ENCODE assay signal across 8 mouse cellular contexts in genomic region chr7:127895442-127895841, GRCm38 (mm10). TPM values are rescaled to one million over a fixed set of nuclear protein-coding genes. Genes with fewer than 3 reads are reported as not detected.
DNase-seq lines count a peak whose midpoint lies in the region; ATAC-seq and TF ChIP-seq lines count a peak whose summit lies in the region.

Gene Gm21974, minus strand, starts transcription at chr7:127895454.
Gene Vkorc1, minus strand, starts transcription at chr7:127895617.

- H3K27ac ChIP-seq in cerebellum, adult 2 months (ENCODE audit: insufficient read depth, low read length), result peak within 1 kb of the TSS; percentile 3; the same call in 1 of the 2 replicates
- peak within 1 kb of the TSS; percentile 80 for H3K27ac ChIP-seq in forebrain, postnatal 0 days (ENCODE audit: low read depth, low read length)
- peak within 1 kb of the TSS; percentile 86 for H3K27ac ChIP-seq in layer of hippocampus, adult 2 months
- H3K27ac ChIP-seq in neural tube, embryonic 15.5 days (replicated peaks), result peak within 1 kb of the TSS; percentile 75

- peak; percentile 96 for DNase-seq in MEL-GATA-1-ER (ENCODE audit: extremely low read depth, low read depth)
- peak; percentile 97 to 98 for DNase-seq in cerebellum, adult 2 months
- peak; percentile 95 for DNase-seq in forebrain, postnatal 0 days
- DNase-seq in heart, postnatal 4 days, result peak; percentile 95
- DNase-seq in layer of hippocampus, adult 2 months (ENCODE audit: low spot score in 2 of 2), result peak; percentile 92 to 96
- DNase-seq in lung, adult 2 months, result peak; percentile 92
- DNase-seq in testis, postnatal 10 days (ENCODE audit: low spot score), result peak; percentile 97

- peak within 1 kb of the TSS; percentile 66 for H3K4me3 ChIP-seq in cerebellum, adult 2 months (replicated peaks; ENCODE audit: insufficient read depth, low read depth, low read length)
- H3K4me3 ChIP-seq in forebrain, postnatal 0 days (ENCODE audit: low read depth, low read length), result peak within 1 kb of the TSS; percentile 61
- peak within 1 kb of the TSS; percentile 65 for H3K4me3 ChIP-seq in layer of hippocampus, adult 2 months
- H3K4me3 ChIP-seq in lung, adult 2 months (replicated peaks; ENCODE audit: extremely low read depth, low read depth, low read length), result peak within 1 kb of the TSS; percentile 78
- peak within 1 kb of the TSS; percentile 61 for H3K4me3 ChIP-seq in neural tube, embryonic 15.5 days (replicated peaks)

- H3K27me3 ChIP-seq in cerebellum, adult 2 months (ENCODE audit: control insufficient read depth, insufficient read depth, low read length), result no peaks in the 10 kb centered on the region
- no peaks in the 10 kb centered on the region for H3K27me3 ChIP-seq in forebrain, postnatal 0 days (ENCODE audit: insufficient read depth, low read length)
- no peaks in the 10 kb centered on the region for H3K27me3 ChIP-seq in neural tube, embryonic 15.5 days (replicated peaks)

- TF ChIP-seq CTCF in cerebellum, adult 2 months (IDR thresholded peaks at IDR 0.05; ENCODE audit: borderline replicate concordance, insufficient read depth, low read depth, low read length), result peak; percentile 53; the same call in 1 of the 2 replicates
- peak; percentile 57 for TF ChIP-seq CTCF in forebrain, postnatal 0 days (IDR thresholded peaks at IDR 0.05; ENCODE audit: low read depth)
- TF ChIP-seq CTCF in layer of hippocampus, adult 2 months (conservative IDR thresholded peaks at IDR 0.05), result peak; percentile 54
- peak; percentile 29; the same call in 1 of the 2 replicates for TF ChIP-seq CTCF in lung, adult 2 months (IDR thresholded peaks at IDR 0.05; ENCODE audit: insufficient read depth, low read length)

- H3K36me3 ChIP-seq in forebrain, postnatal 0 days (ENCODE audit: insufficient read depth), result peaks cover 15% of the 10 kb centered on the region; the same call in 1 of the 2 replicates
- H3K36me3 ChIP-seq in neural tube, embryonic 15.5 days, result peaks cover 21% of the 10 kb centered on the region

- H3K9me3 ChIP-seq in forebrain, postnatal 0 days (ENCODE audit: low read length), result no peaks in the 10 kb centered on the region
- no peaks in the 10 kb centered on the region for H3K9me3 ChIP-seq in neural tube, embryonic 15.5 days (replicated peaks)

- WGBS in cerebellum, adult 2 months, result under 1% methylated on average over 26 of the region's 26 CpGs
- WGBS in forebrain, postnatal 0 days, result under 1% methylated on average over 26 of the region's 26 CpGs
- under 1% methylated on average over 26 of the region's 26 CpGs for WGBS in lung, adult 2 months
- WGBS in neural tube, embryonic 15.5 days, result under 1% methylated on average over 26 of the region's 26 CpGs

- H3K4me2 ChIP-seq in forebrain, postnatal 0 days (ENCODE audit: low read depth), result peak within 1 kb of the TSS; percentile 71
- peak within 1 kb of the TSS; percentile 72 for H3K4me2 ChIP-seq in neural tube, embryonic 15.5 days

- peak within 1 kb of the TSS; percentile 67 for H3K9ac ChIP-seq in forebrain, postnatal 0 days
- H3K9ac ChIP-seq in neural tube, embryonic 15.5 days (replicated peaks), result peak within 1 kb of the TSS; percentile 56

- H3K4me1 ChIP-seq in cerebellum, adult 2 months (ENCODE audit: control insufficient read depth, insufficient read depth, low read length), result peaks cover 4% of the 10 kb centered on the region; the same call in 1 of the 2 replicates
- H3K4me1 ChIP-seq in forebrain, postnatal 0 days (ENCODE audit: insufficient read depth), result peaks cover 6% of the 10 kb centered on the region; the same call in 1 of the 2 replicates
- no peaks in the 10 kb centered on the region; the same call in 1 of the 2 replicates for H3K4me1 ChIP-seq in lung, adult 2 months (ENCODE audit: control insufficient read depth, insufficient read depth, low read length)
- peaks cover 13% of the 10 kb centered on the region for H3K4me1 ChIP-seq in neural tube, embryonic 15.5 days

- peak; percentile 99 for ATAC-seq in forebrain, postnatal 0 days
- peak; percentile 97 for ATAC-seq in neural tube, embryonic 15.5 days (ENCODE audit: low FRiP score)

- TF ChIP-seq POLR2A in cerebellum, adult 2 months (IDR thresholded peaks at IDR 0.05; ENCODE audit: borderline replicate concordance, insufficient read depth, low read length), result peak; percentile 86
- peak; percentile 73; the same call in 1 of the 2 replicates for TF ChIP-seq POLR2A in lung, adult 2 months (IDR thresholded peaks at IDR 0.05; ENCODE audit: borderline replicate concordance, extremely low read depth, low read depth, low read length)

RNA-seq across cellular contexts. Expression of gene Gm21974, which starts in this region (rescaled TPM):
- polyA plus RNA-seq in cerebellum, adult 2 months (2012; rRNA removed), result not detected in 2 replicates
- not detected in 2 replicates for total RNA-seq in forebrain, postnatal 0 days (2014; rRNA removed)
- not detected in 2 replicates for polyA plus RNA-seq in forebrain, postnatal 0 days (2015; fragmentation: Nextera tagmentation; extraction: Ambion mirVana)
- not detected for total RNA-seq in heart, postnatal 4 days (2021)
- not detected for total RNA-seq in layer of hippocampus, adult 2 months (2021)
- polyA plus RNA-seq in lung, adult 2 months (2012; rRNA removed), result not detected in 2 replicates
- not detected in 2 replicates for polyA plus RNA-seq in neural tube, embryonic 15.5 days (2015; fragmentation: Nextera tagmentation; extraction: Ambion mirVana)

RNA-seq across cellular contexts. Expression of gene Vkorc1, which starts in this region (rescaled TPM):
- 61.5 and 63.1 TPM in 2 replicates for polyA plus RNA-seq in cerebellum, adult 2 months (2012; rRNA removed)
- 17.2 and 28.0 TPM in 2 replicates for total RNA-seq in forebrain, postnatal 0 days (2014; rRNA removed)
- polyA plus RNA-seq in forebrain, postnatal 0 days (2015; fragmentation: Nextera tagmentation; extraction: Ambion mirVana), result 69.4 and 73.0 TPM in 2 replicates
- 10 to 100 TPM; 30.3 to 32.0 TPM for total RNA-seq in heart, postnatal 4 days (2021)
- 10 to 100 TPM; 26.3 to 26.6 TPM for total RNA-seq in layer of hippocampus, adult 2 months (2021)
- 176 and 201 TPM in 2 replicates for polyA plus RNA-seq in lung, adult 2 months (2012; rRNA removed)
- polyA plus RNA-seq in neural tube, embryonic 15.5 days (2015; fragmentation: Nextera tagmentation; extraction: Ambion mirVana), result 86.2 and 96.0 TPM in 2 replicates

Comparison
In these comparisons a context has a peak if more than half of its experiments do, and no peak if none do; other contexts are left out.
1. Peak in every context shown above with its lines: DNase-seq, ATAC-seq, H3K4me3 ChIP-seq and H3K27ac ChIP-seq.
2. H3K27ac ChIP-seq: peak in every context shown above with its lines; median percentile 86 in layer of hippocampus, adult 2 months; 80 in forebrain, postnatal 0 days; 75 in neural tube, embryonic 15.5 days; 3 in cerebellum, adult 2 months.